Comparison of ENCODE assay signal across 12 mouse cellular contexts in genomic region chr5:92931298-92931697, GRCm38 (mm10).
DNase-seq lines count a peak whose midpoint lies in the region; ATAC-seq lines count a peak whose summit lies in the region.
"Had no signal": no experiment of that assay in that cellular context is flagged by ENCODE, and none has a peak within 500 bp of the region (broad histone marks: within the 10 kb centered on the region; RNA-seq: fewer than 3 reads in every experiment).

No protein-coding gene starts in this region.

- H3K4me2 ChIP-seq in kidney, embryonic 14.5 days (replicated peaks; ENCODE audit: low read depth, low read length), result no peak overlapping the region
- H3K4me2 ChIP-seq: neural tube, embryonic 13.5 days; stomach, embryonic 15.5 days had no signal

- WGBS in kidney, embryonic 14.5 days, result 15% methylated on average over 16 of the region's 16 CpGs
- WGBS in limb, embryonic 10.5 days, result 24% methylated on average over 16 of the region's 16 CpGs

- peaks cover 27% of the 10 kb centered on the region for H3K4me1 ChIP-seq in kidney, embryonic 14.5 days (ENCODE audit: control insufficient read depth, insufficient read depth, low read length)
- peaks cover 31% of the 10 kb centered on the region for H3K4me1 ChIP-seq in limb, embryonic 10.5 days

- peaks cover 12% of the 10 kb centered on the region; the same call in 1 of the 2 replicates for H3K36me3 ChIP-seq in kidney, embryonic 14.5 days (ENCODE audit: control insufficient read depth, insufficient read depth, low read length)
- H3K36me3 ChIP-seq in limb, embryonic 10.5 days, result peaks cover 16% of the 10 kb centered on the region
- H3K36me3 ChIP-seq: neural tube, embryonic 13.5 days; stomach, embryonic 15.5 days had no signal

- peak; percentile 51; the same call in 1 of the 2 replicates for ATAC-seq in kidney, embryonic 14.5 days (ENCODE audit: low FRiP score, low TSS enrichment)

- peak overlapping the region; percentile 43; the same call in 1 of the 2 replicates for H3K27ac ChIP-seq in kidney, embryonic 14.5 days (ENCODE audit: low read depth, low read length)
- H3K27ac ChIP-seq in limb, embryonic 10.5 days, result peak overlapping the region; percentile 36; the same call in 1 of the 2 replicates
- H3K27ac ChIP-seq: neural tube, embryonic 13.5 days; stomach, embryonic 15.5 days had no signal

- H3K4me3 ChIP-seq in kidney, embryonic 14.5 days (ENCODE audit: low read length), result no peak overlapping the region
- no peak overlapping the region for H3K4me3 ChIP-seq in limb, embryonic 10.5 days
- H3K4me3 ChIP-seq: heart, adult 2 months; neural tube, embryonic 13.5 days; stomach, embryonic 15.5 days had no signal

- H3K27me3 ChIP-seq in kidney, embryonic 14.5 days (ENCODE audit: control insufficient read depth, insufficient read depth, low read length), result no peaks in the 10 kb centered on the region
- H3K27me3 ChIP-seq in limb, embryonic 10.5 days (ENCODE audit: low read depth, poor library complexity, severe bottlenecking), result no peaks in the 10 kb centered on the region
- H3K27me3 ChIP-seq: neural tube, embryonic 13.5 days; stomach, embryonic 15.5 days had no signal

- H3K9me3 ChIP-seq in kidney, embryonic 14.5 days (ENCODE audit: control insufficient read depth, low read length), result no peaks in the 10 kb centered on the region
- no peaks in the 10 kb centered on the region for H3K9me3 ChIP-seq in limb, embryonic 10.5 days (replicated peaks)
- H3K9me3 ChIP-seq: neural tube, embryonic 13.5 days; stomach, embryonic 15.5 days had no signal

- H3K9ac ChIP-seq in kidney, embryonic 14.5 days (ENCODE audit: low read depth, low read length), result no peak overlapping the region
- H3K9ac ChIP-seq: neural tube, embryonic 13.5 days; stomach, embryonic 15.5 days had no signal

- peak; percentile 23 for DNase-seq in adrenal gland, adult 2 months
- no peak for DNase-seq in adrenal gland, adult 18-20 months (ENCODE audit: low spot score in 2 of 2)
- DNase-seq in kidney, postnatal 36 days, result no peak
- peak; percentile 55 for DNase-seq in ZHBTc4 (ENCODE audit: low read depth, low spot score)
- DNase-seq in limb, embryonic 10.5 days (ENCODE audit: low spot score), result peak; percentile 56
- no peak for DNase-seq in cerebellum, postnatal 25 days
- DNase-seq in layer of hippocampus, adult 18-20 months (ENCODE audit: low spot score in 2 of 2), result no peak
- DNase-seq: cerebellum, adult 9-11 months; heart, adult 2 months had no signal

Comparison
In these comparisons a context has a peak if more than half of its experiments do, and no peak if none do; other contexts are left out.
1. DNase-seq: peak in adrenal gland, adult 2 months (single experiment), ZHBTc4 (single experiment) and limb, embryonic 10.5 days (single experiment); none in adrenal gland, adult 18-20 months (0 of 2), kidney, postnatal 36 days (0 of 2), cerebellum, postnatal 25 days (0 of 2) and layer of hippocampus, adult 18-20 months (0 of 2).